Mouse (Mus musculus) MEL (cell line): Measurements from ENCODE around the gene Abi3.

Source experiments
- CTCF ChIP-seq, 3 experiments: IDR thresholded peaks in 2 of 3; conservative IDR thresholded peaks in 1 of 3; 2 replicates each; pipeline ENCODE4 v1.5.1; 2011 to 2012; ENCODE audit warnings: low read length in 3 of 3, low read depth in 2 of 3, mild to moderate bottlenecking in 2 of 3, improper control_type of control experiment in 1 of 3, inconsistent platforms in 1 of 3, mixed read lengths in 1 of 3, moderate library complexity in 1 of 3; ENCODE audit not compliant: control insufficient read depth in 1 of 3, insufficient read depth in 1 of 3, poor library complexity in 1 of 3, severe bottlenecking in 1 of 3
- E2F4 ChIP-seq: IDR thresholded peaks from 2 replicates; pipeline ENCODE4 v1.6.1; 2011; ENCODE audit warnings: low read depth, low read length, improper control_type of control experiment, borderline replicate concordance
- MAFK ChIP-seq: IDR thresholded peaks from 2 replicates; pipeline ENCODE4 v1.6.1; 2011; ENCODE audit warnings: low read depth, mild to moderate bottlenecking, low read length, improper control_type of control experiment, borderline replicate concordance
- USF2 ChIP-seq, 2 experiments: IDR thresholded peaks; 2 replicates each; pipeline ENCODE4 v1.6.1; 2011 to 2012; ENCODE audit warnings: improper control_type of control experiment in 2 of 2, low read length in 2 of 2, borderline replicate concordance in 1 of 2, inconsistent platforms in 1 of 2, low read depth in 1 of 2, mild to moderate bottlenecking in 1 of 2; ENCODE audit not compliant: insufficient read depth in 1 of 2

- no peak for TF ChIP-seq E2F4
- no peak for TF ChIP-seq MAFK
- no peak for TF ChIP-seq CTCF (IDR thresholded peaks at IDR 0.05 in 2 of 3, conservative IDR thresholded peaks at IDR 0.05 in 1 of 3; ENCODE audit: control insufficient read depth in 1 of 3, insufficient read depth in 1 of 3, low read depth in 2 of 3, low read length in 3 of 3, poor library complexity in 1 of 3, severe bottlenecking in 1 of 3)
- no peak for TF ChIP-seq USF2 (IDR thresholded peaks at IDR 0.05; ENCODE audit: borderline replicate concordance in 1 of 2, insufficient read depth in 1 of 2, low read depth in 1 of 2, low read length in 2 of 2)
These were observed 19.8 kb downstream of the Abi3 start for GRCm38 (mm10) chr11:95822437-95822836.
